Mouse (Mus musculus): ENCODE measurements around the gene Dbx1.

Gene Dbx1

DNA sequence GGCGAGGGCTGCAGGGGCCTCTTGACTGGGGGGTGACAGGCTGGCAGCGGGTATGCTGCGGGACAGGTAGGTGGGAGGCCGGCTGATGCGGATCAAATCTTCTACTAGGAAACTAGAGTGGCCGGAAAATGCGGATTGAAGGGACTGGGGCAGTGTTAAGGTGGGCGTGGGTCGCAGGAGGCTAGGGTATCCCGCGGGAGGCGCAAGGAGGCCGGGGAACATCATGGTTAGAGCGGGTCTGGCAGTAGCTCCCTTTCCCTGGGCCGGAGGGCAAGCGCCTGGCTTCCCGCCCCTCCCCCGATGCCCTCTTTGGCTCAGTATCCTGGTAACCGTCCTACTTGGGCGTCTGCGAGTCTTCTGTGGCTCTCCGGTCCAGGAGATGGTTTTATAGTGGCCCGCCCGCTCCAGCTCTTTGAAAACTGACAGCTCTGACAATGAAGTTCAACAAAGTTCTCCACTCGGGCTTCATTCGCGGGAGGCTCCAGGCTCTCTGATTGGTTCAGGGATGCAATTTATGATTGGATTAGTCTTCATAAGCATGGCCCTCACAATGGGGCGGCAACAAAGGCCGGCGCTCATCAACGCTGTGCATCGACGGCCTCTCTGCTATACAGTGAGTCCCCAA, at the start of gene Dbx1:
Gene Dbx1, minus strand, starts transcription at position 359 of the 625 bp plus-strand sequence.
- no peak for DNase-seq (ENCODE audit: inconsistent ontology term)

DNA sequence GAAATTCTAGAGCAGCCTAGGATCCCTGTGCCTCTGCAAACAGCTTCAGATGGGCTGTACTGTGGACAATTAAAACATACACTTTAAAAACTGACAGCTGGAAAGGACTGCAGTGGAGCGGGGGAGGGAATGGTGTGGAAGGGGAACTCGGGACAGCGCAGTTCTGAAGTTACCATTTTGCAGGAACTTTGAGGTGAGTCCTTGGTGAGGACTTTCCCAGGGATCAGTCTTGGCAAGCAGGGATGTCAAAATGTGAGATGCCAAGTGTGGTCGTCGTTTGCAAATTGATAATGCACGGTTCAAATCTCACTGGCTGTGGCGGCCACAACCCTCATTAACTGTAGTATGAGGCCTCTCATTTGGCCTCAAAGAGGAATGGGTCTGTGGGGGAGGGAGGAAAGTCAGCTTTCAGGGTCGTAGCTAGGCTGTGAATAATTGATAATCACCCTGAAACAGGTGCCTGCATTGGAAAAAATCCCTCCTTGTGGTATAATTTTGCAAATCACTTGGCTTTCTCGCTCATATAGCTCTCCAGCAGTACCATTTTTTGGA, 42.3 kb upstream of the Dbx1 start:
- DNase-seq (ENCODE audit: inconsistent ontology term): no peak

DNA sequence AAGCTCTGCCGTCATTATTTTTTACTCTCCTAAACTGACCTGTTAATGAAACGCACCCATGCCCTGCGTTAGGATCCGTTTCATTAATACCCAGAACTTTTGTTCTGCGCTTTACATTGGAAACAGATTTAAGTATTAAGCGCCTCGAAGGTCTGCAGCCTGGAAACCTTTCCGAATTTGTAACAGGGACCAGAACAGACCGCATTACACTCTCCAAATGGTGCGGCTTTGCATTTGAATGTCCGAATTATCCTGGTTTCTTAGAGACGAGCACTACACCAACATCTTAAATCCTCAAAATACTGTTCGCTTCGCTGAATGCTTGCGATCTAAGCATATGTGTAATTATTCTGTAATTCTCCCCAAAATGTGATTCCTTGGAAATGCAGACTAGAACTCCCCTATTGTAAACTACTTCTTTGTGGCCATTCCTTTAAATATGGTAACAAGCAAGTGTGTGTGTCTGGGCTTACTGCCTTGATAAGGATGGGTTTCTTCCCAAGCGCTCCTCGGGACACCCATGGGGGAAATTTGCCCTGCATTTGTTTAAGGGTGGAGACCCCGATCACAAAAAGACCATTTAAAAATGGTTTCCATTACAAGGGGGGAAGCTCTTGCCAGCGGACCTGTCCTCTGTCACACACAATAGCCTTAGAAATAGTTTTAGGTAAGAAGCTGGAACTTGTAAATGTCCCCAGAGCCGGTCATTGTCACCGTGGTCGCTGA, 41.6 kb upstream of the Dbx1 start:
- DNase-seq (ENCODE audit: inconsistent ontology term): no peak

DNA sequence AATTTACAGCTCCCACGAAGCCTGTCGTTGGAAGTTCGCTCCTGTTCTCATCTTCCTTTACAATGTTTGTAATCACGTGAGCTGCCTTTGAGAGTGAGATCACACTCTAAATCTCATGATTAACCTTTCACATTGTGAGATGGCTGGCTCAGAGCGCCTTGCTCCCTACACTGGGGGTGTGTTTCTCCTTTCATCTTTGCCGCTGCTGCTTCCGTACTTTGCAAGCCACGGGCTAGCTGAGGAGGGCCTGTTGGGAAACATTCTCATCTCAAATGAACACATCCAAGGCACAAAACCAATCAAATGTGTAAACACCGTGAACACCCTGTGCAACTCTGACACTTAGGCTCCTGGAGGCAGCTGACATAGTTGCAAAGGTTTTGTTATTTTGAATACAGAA, 40.5 kb upstream of the Dbx1 start:
- no peak for DNase-seq (ENCODE audit: inconsistent ontology term)

DNA sequence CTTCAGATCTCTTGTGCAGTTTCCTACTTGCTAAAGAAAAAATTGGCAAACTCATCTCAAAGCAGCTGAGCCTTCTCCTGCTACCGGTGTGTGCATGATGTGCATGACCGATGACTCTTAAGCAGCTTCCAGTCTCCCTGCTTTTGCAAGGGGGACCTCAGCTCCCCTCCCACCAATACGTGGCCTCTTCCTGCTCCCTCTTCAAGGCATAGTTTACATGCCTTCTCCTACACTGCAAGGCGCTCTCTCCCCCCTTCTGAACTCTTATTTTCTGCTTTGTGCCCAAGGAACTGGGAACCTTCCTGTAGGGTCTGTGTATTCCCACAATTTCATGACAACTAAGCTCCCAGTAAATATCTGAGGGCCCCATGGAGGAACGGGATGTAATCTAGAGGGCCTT, 40.0 kb upstream of the Dbx1 start:
- no peak for DNase-seq (ENCODE audit: inconsistent ontology term)

GRCm38 (mm10) chr7:49668260-49668857, 31.7 kb upstream of the Dbx1 start:
- no peak for DNase-seq (ENCODE audit: inconsistent ontology term)

- no peak for DNase-seq (ENCODE audit: inconsistent ontology term)
Observed at GRCm38 (mm10) chr7:49663575-49663974, 26.9 kb upstream of the Dbx1 start.

DNA sequence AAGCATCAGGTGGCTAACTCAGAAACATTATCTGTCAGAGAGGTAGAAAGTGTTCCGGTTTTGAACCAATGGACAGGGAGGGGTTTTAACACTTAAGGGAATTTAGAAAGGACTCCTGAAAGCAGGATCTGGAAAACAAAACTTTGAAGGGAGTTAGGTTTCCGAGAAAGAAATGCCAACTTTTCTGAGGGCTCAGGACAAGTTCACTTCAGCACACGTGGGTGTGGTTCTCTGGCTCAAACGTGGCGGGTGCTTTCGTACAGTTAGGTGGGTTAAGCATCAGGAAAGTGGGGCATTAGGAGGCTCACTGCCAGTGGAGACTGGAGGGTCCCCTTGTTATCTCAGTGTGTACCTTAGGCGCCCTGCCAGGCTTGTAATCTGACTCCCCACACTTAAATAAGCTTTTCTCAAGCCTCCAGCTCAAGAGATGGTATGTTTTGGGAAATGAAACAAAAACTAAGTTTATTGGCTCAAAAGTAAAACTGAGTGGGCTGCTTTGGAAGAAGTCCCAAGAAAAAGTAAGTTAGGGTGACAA, 25.9 kb upstream of the Dbx1 start:
- DNase-seq (ENCODE audit: inconsistent ontology term): no peak

GRCm38 (mm10) chr7:49661811-49662491, 25.3 kb upstream of the Dbx1 start:
- DNase-seq (ENCODE audit: inconsistent ontology term): no peak

DNA sequence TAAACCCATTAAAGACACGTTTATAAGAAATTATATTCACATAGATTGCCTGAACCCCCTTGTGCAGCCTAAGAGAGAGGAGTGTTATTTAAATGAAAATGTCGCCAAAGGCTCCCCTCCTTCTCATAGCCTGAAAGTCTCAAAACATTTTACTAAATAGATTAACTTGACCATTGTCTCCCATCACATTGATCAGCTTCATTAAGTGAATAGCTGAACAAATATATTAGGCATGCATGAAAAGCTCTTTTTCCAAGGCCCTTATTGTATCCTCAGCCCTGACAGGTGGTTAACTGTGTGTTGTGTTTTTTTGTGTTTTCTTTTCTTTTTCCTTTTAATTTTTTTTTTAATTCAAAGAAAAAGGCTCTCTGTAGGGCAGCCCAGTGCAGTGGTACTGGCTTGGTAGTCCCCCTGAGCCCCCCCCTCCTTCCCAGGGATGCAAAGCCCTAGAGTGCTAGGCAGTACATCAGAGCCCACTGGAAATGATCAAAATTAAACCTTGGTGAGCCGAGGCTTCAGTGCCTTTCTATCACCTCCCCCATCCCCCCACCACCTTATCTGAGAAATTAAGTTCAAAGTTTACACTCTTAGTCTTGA, 4.2 kb upstream of the Dbx1 start:
- DNase-seq (ENCODE audit: inconsistent ontology term): no peak

DNA sequence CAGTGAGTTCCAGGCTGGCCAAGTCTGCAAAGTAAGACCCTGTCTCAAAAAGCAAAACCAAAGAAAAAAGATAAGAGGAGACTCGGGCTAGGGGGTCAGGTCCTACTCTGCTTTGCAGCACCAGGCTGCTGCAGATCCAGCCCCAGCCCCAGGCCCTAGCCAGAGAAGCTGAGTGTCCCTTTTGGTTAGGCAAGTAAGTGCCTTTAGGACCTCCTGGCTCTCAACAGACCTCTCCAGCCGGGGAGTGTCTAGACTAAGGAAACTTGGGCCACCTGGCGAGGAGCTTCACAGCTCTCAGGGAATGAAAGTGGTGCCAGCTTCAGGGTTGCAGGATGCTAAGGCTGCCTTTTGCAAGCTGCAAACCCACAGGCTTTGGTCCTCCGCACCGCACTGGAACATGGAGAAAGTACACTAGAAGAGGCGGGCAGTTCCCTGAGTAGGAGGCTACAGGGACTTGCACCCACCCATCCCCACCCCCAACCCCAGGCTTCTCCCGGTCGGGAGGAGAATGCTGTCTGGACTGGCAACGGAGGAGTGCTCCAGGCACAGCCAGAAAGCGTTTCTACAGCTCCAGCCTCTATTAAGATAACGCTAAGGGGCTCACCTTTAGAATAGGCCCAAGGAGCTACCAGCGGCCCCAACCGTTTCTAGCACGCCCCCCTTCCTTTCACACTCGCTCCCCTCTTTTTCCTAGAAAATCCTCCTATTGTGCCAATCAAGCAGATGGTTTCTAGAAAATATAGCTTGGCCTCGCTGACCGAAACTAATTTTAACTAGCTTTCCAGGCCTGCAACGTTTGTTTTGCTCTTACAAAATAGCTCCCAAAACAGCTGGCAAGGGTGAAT, 3.4 kb upstream of the Dbx1 start:
- DNase-seq (ENCODE audit: inconsistent ontology term): no peak

DNA sequence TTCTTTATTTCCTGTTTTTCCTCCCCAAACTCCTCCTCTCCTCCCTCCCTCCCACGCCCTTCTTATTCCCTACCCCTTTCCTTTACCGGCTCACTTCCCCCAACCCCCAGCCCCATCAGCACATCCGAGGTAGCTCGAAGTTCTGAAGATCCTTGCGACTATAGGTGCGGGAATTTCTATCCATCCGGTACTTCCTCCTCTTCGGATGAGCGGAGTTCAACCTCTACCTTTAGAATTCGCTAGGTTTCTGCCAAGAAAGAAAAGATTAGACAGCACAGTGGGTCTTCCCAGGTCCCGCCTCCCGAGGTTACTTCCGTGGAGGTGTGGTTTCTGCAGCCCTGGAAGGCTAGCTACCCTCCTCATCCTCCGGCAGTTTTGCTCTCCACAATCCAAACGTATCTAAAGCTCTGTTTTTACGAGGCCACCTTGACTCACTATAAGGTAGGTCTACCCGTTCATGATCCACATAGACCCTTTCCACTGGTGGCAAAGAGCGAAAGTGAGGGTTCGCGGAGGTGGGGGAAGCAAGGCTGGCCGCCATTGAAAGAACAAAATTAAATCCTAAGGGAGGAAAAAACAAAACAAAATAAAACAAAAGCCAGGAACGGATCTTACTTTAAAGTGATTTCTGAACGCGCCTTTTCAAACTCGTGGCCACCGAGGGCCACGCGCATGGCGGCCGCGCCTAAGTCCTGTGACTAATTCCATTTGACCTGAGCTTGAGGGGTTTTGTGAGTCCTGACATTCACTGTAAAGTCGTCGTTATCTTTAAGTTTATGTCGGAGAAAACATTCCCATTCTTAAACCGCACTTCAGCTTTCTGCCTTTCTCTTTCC, 2.5 kb upstream of the Dbx1 start:
- DNase-seq (ENCODE audit: inconsistent ontology term): no peak

DNA sequence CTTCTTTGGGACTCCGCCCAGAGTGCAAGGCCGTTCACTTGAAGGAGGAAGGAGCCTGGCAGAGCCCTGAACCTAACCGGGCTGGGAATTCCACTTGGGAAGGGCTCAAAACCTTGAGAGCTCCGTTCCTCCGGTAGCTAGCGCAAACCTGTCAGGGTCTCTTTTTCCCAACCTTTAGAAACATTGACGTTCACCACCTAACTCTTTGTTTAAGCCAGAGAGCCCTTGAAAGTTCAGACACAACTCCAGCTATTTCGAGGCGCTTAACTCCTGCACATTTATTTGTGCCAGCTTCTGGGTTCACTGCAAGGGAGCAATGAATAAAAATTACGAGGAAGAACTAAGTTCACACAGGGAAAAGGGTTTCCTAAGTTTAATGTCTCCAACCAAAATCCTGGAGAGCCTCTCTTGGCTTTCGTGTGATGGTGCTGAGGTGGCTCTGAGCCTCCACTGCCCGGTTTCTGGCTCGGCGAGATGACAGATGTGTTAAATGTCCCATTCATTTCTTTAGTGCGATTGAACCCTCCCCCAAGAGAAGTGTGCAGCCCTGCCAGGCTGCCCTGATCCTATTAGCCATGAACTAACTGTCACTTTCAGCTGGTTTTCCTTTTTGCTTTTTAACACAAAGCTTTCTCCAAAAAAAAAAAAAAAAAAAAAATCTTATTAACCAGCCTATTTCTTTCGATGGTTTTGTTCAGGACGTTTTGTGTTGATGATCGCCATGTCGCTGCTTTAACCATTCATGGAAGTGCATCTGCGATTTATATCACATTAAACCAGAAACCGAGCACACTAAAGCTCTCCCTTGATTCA, 1.4 kb upstream of the Dbx1 start:
- no peak for DNase-seq (ENCODE audit: inconsistent ontology term)

GRCm38 (mm10) chr7:49637281-49637680, 632 bp upstream of the Dbx1 start:
- no peak for DNase-seq (ENCODE audit: inconsistent ontology term)

GRCm38 (mm10) chr7:49635971-49636370, 678 bp downstream of the Dbx1 start:
- DNase-seq (ENCODE audit: inconsistent ontology term): no peak

DNA sequence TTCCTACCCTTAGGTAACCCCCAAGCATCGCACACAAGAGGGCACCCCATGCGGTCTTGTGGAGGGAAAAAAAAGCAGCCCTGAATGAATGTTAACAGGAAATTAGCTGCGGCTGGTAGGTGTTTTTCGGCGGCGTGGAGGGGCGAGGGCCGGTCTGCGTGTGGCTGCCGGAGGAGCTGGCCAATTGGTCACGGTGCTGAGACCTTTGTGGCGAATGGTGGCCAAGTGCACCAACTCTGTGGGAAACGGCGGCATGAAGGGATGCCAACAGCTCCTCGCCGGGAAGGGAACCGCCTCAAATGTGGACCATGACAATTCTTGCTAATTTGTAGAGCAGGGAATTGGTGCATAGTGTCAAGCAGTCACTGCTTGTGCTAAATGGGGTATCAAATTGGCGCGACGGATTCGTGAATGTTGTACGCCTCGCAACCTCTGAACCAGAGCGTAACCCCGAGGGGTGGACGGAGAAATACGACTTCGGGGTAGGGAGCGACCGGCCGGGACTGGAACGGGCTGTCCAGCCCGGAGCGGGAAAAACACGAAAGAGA, 1.5 kb downstream of the Dbx1 start:
- no peak for DNase-seq (ENCODE audit: inconsistent ontology term)

DNA sequence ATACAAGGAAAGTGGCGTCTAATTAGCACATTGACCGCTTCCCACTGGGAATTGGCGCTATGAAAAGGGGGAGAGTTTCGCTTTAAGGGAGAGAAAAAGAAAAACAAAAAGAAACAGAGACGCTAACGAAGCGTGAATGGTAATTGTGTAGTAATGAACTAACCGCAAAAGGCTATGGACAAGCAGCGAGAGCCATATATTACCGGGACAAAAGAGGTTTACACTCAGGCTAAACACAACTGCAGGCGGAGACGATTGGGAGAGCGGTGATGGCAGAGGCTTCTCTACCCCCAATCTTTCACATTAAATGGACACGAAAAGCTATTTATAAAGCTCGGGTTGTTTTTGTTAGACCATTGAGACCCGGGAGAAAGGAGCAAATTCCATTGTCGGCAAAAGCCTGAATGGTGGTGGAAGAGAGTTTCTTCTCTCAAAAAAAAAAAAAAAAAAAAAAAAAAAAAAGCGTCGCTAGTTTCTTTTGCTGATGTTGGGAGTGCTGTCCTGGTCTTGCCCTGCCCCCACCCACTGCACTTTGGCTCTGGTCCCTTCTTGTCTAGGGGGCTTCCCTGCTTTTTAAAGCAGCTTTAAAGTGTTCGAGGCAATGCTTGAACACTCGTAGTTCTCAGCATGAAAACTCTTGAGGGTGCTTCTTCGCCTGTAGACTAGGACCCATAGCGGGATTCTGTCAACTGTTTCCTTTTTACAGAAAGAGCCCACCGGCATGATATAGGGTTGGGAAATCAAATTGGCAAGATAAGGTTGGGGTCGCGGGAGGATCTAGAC, 2.2 kb downstream of the Dbx1 start:
- peak; percentile 34 for DNase-seq (ENCODE audit: inconsistent ontology term)
